Mouse (Mus musculus) ES-Bruce4 (cell line): ENCODE results near the gene Gm44805. TPM values are rescaled to one million over a fixed set of nuclear protein-coding genes. Genes with fewer than 3 reads are reported as not detected.

Experiments
- H3K27ac ChIP-seq: 2 replicates; pipeline ENCODE4 v1.5.1; 2012; ENCODE audit warnings: low read length, inconsistent platforms; ENCODE audit not compliant: insufficient read depth
- H3K27me3 ChIP-seq: 2 replicates; pipeline ENCODE4 v1.6.1; 2012; ENCODE audit warnings: mild to moderate bottlenecking, low read length, inconsistent platforms; ENCODE audit not compliant: control insufficient read depth, poor library complexity, insufficient read depth, severe bottlenecking
- H3K36me3 ChIP-seq: 2 replicates; pipeline ENCODE4 v1.6.1; 2012; ENCODE audit warnings: inconsistent platforms, mild to moderate bottlenecking, low read length, moderate library complexity; ENCODE audit not compliant: control insufficient read depth, poor library complexity, insufficient read depth, severe bottlenecking
- H3K4me1 ChIP-seq: one replicate; pipeline ENCODE4 v1.8.1; 2011; ENCODE audit warnings: low read length; ENCODE audit not compliant: control insufficient read depth, insufficient read depth
- H3K4me3 ChIP-seq: 2 replicates; pipeline ENCODE4 v1.5.1; 2011; ENCODE audit warnings: low read depth, mild to moderate bottlenecking, low read length
- H3K9ac ChIP-seq: 2 replicates; pipeline ENCODE4 v1.6.1; 2012; ENCODE audit warnings: low read depth, mild to moderate bottlenecking, inconsistent platforms; ENCODE audit not compliant: poor library complexity, severe bottlenecking
- H3K9me3 ChIP-seq: replicated peaks from 2 replicates; pipeline ENCODE4 v1.6.1; 2012; ENCODE audit warnings: mild to moderate bottlenecking, low read length, inconsistent platforms; ENCODE audit not compliant: control insufficient read depth, poor library complexity, insufficient read depth, severe bottlenecking
- CTCF ChIP-seq: IDR thresholded peaks from one replicate; pipeline ENCODE4 v1.8.1; 2011; ENCODE audit warnings: low read depth, low read length
- EP300 ChIP-seq: IDR thresholded peaks from 2 replicates; pipeline ENCODE4 v1.6.1; 2011; ENCODE audit warnings: low read depth, low read length; ENCODE audit not compliant: insufficient read depth
- POLR2A ChIP-seq: IDR thresholded peaks from one replicate; pipeline ENCODE4 v1.8.1; 2011; ENCODE audit warnings: low read length; ENCODE audit not compliant: insufficient read depth
- polyA plus RNA-seq: library from polyadenylated mRNA; stranded (reverse); fragments of >200 nt; gene quantifications from 2 replicates; pipeline ENCODE4 v1.2.4, GENCODE M21; 2011; ENCODE audit warnings: low read depth; ENCODE audit not compliant: missing spikeins, insufficient read depth, insufficient read length

Gm44805 gene
- polyA plus RNA-seq, 1 experiment, result not detected

DNA sequence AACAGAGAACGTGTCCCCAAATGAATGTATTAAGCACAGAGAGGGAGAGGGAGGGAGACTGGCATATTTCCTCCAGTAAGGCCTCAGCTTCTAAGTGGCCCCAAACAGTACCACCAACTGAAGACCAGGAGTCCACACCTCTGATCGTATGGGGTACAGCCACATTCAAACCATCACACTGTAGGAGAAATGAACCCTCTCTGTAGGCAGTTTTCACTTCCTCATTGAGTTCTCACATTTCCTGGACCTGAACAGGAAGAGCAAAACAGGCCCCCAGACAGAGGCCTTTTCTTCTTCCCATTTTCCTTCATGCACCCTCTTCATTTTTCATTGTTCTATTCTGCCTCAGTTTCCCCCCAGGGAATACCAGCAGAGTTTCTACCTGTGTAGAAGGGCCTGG lies 13.8 kb downstream of the Gm44805 start:
- Histone ChIP-seq H3K36me3 (no peaks in the 10 kb centered on the region), H3K9ac (no peak overlapping the region), H3K27ac (no peak overlapping the region), H3K9me3 (no peaks in the 10 kb centered on the region), H3K27me3 (no peaks in the 10 kb centered on the region), H3K4me3 (no peak overlapping the region), H3K4me1 (no peaks in the 10 kb centered on the region)
- no peak for TF ChIP-seq CTCF
- TF ChIP-seq POLR2A, result no peak
- no peak for TF ChIP-seq EP300

DNA sequence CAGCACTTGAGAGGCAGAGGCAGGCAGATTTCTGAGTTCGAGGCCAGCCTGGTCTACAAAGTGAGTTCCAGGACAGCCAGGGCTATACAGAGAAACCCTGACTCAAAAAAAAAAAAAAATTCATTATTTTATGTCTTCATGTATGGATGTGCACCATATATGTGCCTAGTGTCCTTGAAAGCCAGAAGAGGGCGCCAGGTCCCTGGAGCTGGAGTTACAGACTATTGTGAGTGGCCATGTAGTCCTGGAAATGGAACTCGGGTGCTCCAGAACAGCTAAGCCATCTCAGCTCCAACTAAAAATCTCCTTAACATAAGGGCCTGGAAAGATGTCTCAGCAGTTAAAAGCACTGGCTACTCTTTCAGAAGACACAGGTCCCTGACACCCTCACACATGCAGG lies 14.5 kb downstream of the Gm44805 start:
- Histone ChIP-seq H3K36me3 (peaks cover 3% of the 10 kb centered on the region; the same call in 1 of the 2 replicates), H3K9ac (no peak overlapping the region), H3K9me3 (no peaks in the 10 kb centered on the region), H3K4me3 (no peak overlapping the region), H3K4me1 (no peaks in the 10 kb centered on the region), H3K27me3 (no peaks in the 10 kb centered on the region), H3K27ac (no peak overlapping the region)
- TF ChIP-seq POLR2A (no peak), CTCF (peak; percentile 47)

DNA sequence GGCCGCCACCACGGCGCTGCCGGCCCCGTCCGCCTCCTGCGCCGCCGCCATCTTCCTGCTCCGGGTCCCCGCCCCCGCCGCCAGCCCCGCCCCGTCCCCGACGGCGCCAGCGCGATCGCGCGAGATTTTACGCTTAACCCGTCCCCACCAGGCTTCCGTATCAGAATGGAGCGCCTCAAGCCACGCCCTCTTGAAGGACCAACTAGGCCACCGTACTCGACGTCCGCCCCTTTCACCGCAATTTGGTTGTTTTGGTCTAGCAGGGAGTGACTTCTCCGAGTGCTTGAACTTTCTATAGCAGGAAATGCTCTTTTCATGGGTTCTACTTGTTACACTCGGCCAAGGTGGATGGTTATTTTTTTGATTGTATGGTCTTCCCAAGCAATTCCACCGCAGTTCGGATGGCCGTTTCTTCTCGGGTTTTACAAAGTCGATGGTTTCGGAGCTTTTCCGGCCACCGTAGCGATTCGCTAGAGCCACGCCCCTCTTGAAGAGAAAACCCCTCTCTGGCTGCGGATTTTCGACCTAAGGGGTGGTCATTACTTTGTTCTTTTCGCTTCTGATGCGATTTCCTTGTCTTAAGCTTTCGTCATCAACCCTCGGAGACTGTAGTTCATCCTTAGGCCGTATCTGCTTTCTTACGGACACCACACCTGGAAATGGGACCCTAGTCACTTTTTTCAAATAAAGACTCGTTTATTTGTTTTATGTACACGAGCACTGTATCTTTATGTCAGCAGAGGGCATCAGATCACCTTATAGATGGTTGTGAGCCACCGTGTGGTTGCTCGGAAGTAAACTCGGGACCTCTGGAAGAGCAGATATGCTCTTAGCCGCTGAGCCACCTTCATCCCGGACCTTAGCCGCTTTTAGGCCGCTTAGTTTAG lies 16.0 kb downstream of the Gm44805 start, which contains the start of gene Clptm1:
Gene Clptm1 (minus strand): TSS at position 79 of the 887 bp plus-strand sequence.
- Histone ChIP-seq H3K4me1 (no peaks in the 10 kb centered on the region), H3K4me3 (peak within 1 kb of the TSS; percentile 99), H3K9ac (peak within 1 kb of the TSS; percentile 99), H3K9me3 (no peaks in the 10 kb centered on the region), H3K36me3 (peaks cover 6% of the 10 kb centered on the region), H3K27ac (peak within 1 kb of the TSS; percentile 95), H3K27me3 (no peaks in the 10 kb centered on the region)
- TF ChIP-seq CTCF, result peak; percentile 43
- no peak for TF ChIP-seq POLR2A
- no peak; the same call in 1 of the 2 replicates for TF ChIP-seq EP300

GRCm38 (mm10) chr7:19664455-19664954 lies 16.7 kb downstream of the Gm44805 start:
- peak overlapping the region; percentile 99 for H3K4me3 ChIP-seq
- H3K27me3 ChIP-seq, result no peaks in the 10 kb centered on the region
- H3K27ac ChIP-seq, result no peak overlapping the region
- no peaks in the 10 kb centered on the region for H3K4me1 ChIP-seq
- TF ChIP-seq EP300 (no peak), CTCF (no peak), POLR2A (no peak)
- H3K36me3 ChIP-seq, result peaks cover 9% of the 10 kb centered on the region
- H3K9me3 ChIP-seq, result no peaks in the 10 kb centered on the region
- H3K9ac ChIP-seq, result peak overlapping the region; percentile 99

GRCm38 (mm10) chr7:19663940-19664339 lies 17.3 kb downstream of the Gm44805 start:
- TF ChIP-seq POLR2A, result no peak
- no peak for TF ChIP-seq CTCF
- TF ChIP-seq EP300, result no peak
- H3K27me3 ChIP-seq, result no peaks in the 10 kb centered on the region
- peaks cover 9% of the 10 kb centered on the region for H3K36me3 ChIP-seq
- H3K9ac ChIP-seq, result peak overlapping the region; percentile 99
- H3K4me3 ChIP-seq, result peak overlapping the region; percentile 99
- no peak overlapping the region for H3K27ac ChIP-seq
- H3K9me3 ChIP-seq, result no peaks in the 10 kb centered on the region
- no peaks in the 10 kb centered on the region for H3K4me1 ChIP-seq

GRCm38 (mm10) chr7:19652614-19653013 lies 28.6 kb downstream of the Gm44805 start:
- H3K27ac ChIP-seq, result no peak overlapping the region
- peaks cover 8% of the 10 kb centered on the region for H3K36me3 ChIP-seq
- no peaks in the 10 kb centered on the region for H3K9me3 ChIP-seq
- H3K9ac ChIP-seq, result no peak overlapping the region
- H3K27me3 ChIP-seq, result no peaks in the 10 kb centered on the region
- H3K4me3 ChIP-seq, result no peak overlapping the region
- TF ChIP-seq EP300, result no peak
- no peak for TF ChIP-seq CTCF
- TF ChIP-seq POLR2A, result no peak
- H3K4me1 ChIP-seq, result no peaks in the 10 kb centered on the region
